Mouse (Mus musculus) thymus, postnatal 25 days (tissue): ENCODE results near the gene Mmp17.

Source experiments
- DNase-seq: peaks from one replicate; pipeline ENCODE4 v3.0.0; 2022

Mmp17 gene

DNA sequence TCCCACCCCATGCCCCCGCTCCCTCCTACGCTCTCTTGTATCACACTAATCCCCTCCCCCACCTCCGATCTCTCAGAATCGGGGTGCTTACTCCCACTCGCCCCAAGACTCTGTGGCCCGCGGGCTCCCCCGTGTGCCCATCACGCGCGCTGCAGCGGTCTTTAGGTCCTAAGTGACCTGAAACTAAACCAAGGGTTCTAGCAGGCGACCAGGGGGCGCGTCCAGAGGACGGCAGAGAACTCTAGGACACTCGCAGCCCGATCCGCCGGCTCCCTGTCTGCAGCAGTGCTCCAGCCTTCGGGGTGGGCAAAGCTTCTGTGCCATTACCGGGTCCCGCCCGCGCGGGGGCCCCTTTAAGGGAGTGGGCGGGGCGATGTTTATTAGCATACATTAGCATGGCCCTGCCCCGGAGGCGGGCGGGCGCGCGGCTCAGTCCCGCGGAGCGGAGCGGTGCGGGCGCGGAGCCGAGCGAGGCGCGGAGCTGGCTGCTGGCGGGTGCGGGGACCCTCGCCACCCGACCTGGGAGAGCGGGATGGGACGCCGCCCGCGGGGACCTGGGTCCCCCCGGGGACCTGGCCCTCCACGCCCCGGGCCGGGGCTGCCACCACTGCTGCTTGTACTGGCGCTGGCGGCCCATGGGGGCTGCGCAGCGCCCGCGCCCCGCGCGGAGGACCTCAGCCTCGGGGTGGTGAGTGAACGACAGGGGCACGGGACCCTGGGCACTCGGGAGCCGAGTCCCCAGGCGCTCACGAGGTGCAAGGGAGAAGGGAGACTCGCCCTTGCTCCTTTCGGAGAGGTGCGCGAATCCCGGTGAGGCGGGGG, at the start of gene Mmp17:
Mmp17 (plus strand) TSS at position 409 of the 822 bp plus-strand sequence.
- DNase-seq, result peak; percentile 91

DNA sequence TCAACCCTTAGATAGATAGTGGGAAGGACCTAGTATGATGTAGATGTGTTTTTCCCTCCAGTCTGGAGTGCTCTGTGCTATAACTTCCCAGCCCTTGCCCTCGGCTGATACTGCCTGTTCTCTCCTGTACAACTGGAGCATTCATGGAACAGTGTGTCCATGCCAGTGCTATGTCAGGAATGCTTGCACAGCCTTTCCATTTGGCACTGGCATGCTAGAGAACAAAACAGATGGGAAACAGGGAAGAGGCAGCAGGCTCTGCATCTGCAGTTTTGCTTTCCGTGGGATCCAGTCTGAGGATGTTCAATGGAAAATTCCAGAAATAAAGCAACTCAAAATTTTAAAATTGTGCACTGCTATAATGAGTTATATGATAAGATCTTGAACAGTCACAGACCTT, 49.5 kb upstream of the Mmp17 start:
- no peak for DNase-seq

DNA sequence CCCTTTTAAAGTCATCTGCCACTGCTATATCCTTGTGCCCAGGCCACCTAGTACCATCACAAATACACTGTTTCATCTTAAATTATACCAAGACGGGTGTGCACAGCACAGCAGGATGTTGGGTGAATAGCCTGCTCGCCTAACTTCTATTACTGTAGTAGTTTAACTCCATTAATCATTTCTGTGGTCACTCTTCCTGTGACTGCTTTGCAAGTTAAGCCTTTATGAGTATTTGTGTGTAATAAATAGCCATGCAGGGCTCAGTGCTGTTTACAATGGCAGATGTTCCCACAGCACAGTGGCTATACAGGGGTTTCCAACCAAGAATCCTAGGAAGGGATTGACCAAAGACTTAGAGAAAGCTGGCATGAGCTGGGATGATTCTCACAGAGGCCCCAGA, 48.9 kb upstream of the Mmp17 start:
- DNase-seq, result no peak

DNA sequence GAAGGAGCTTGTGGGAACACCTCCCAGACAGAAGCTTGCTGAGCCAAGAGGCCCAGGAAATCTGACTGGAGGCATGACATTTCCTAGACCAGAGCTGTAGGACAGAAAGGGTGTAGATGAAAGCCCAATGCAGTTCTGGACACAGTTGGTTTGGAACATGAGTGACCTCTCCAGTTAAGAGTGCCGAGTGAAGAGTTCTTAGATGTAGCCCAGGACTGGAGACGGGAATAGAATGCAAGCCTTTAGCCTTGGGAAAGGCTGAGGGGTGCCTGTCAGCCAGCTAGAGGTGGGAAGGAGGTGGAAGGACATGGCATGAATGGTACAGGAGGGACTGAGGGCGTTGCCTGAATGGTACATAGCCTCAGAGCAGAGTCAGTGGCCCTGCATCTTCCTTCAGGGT, 48.5 kb upstream of the Mmp17 start:
- DNase-seq, result no peak

DNA sequence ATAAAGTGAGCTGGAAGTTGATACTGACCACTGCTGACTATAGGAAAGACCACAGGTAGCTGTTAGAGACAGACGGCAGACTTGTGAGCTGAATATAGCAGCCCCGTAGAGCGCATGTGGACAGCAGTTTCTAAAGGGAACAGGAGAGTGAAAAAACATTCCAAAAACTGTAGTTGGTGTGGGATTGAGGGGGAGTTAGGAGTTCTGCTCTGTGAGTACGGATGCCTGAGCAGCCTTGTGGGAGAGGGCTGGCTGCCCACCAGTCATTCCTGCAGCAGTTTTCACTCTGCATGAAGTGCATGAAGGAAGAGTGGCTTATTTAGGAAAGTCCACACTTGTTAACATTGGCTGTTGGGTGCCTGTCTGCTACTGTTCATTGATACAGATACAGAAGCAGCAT, 45.1 kb upstream of the Mmp17 start:
- no peak for DNase-seq

DNA sequence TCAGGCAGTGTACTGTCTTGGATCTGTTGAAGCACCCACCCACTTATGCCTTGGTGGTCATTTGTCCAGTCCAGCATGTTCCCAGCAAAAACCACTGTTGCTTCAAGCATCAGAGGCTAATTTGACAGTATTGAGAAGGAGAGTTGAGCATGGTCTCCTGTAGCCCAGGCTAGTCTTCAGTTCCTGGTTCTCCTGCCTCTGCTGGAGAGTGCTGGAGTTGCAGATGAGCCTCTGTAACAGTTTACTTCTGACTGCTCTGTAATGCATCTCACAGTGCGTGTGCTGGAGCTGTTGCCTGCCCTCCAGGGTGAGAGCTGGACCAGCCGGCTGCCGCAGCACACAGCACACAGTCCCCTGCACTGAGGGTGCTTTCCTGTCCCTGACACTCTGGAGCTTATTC, 41.7 kb upstream of the Mmp17 start:
- DNase-seq, result no peak

DNA sequence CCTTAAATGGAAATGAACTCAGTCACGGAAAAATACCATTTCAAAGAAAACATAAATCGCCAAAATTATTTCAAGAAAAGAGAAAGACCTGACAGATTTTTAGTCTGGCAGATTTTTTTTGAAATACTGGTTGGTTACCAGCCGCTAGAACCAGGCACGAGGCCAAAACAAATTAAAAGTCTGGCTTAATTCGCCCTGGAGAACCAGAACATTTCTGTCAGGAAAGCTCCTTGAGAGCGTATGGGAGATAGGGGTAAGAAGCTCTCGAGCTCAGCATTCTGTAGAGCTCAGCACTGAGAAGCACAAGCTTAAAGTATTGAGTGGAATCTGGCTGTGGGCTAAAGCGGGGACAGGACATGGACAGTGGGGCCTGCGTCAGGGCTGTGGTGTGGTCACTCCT, 38.2 kb upstream of the Mmp17 start:
- DNase-seq, result no peak

DNA sequence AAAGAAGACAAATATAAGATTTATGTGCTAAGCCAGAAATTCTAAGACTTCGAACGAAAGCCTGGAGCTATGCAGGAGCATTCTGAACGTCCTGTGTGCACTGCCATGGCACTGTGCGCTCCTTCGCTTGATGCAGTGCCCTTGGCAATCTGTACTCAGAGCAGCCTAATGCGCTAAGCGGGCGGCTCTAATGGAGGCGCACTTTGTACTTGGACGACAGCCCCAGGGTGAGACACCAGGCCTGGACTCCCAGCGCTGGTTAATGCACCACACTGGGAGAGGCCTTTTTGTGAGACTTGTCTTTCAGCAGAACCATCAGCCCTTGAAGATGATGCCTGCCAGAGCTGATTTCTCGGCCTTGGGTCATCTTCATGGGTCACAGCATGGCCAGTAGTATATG, 34.3 kb upstream of the Mmp17 start:
- DNase-seq, result no peak

DNA sequence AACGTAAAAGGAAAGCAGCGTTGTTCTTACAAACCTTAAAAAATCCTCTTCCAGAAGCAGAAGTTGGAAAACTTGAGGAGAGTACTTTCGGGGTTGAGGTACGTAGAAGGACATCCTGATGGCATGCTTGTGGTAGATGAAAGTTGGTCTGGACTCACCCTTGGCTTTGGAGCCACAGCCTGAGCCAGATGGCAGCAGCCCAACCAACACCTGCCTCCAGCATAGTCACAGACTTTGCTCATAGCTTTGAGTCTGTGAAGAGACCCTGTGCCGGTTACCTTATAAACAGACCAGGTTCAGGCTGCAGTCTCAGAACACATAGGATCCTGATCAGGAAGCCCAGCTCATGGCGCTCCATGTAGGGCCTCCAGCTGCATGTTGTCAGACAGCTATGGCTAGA, 33.2 kb upstream of the Mmp17 start:
- DNase-seq, result no peak

DNA sequence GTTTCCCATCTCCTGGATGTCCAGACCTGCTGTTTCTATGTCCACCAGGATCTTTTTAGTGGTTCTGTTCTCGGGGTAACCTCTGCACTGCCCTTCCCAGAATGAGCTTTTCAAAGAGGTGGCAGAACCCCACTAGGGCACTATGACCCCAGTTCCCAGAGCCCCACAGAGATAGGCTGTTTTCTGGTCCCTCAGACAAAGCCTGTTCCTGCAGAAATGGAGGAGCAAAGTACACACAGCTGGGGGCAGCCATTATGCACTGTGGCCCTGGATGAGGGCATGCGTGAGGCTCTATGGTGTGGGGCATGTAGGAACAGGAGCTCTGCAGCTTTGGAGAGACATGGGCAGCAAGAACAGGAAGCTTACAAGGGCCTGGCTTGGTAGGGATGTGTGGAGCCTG, 32.0 kb upstream of the Mmp17 start:
- no peak for DNase-seq

DNA sequence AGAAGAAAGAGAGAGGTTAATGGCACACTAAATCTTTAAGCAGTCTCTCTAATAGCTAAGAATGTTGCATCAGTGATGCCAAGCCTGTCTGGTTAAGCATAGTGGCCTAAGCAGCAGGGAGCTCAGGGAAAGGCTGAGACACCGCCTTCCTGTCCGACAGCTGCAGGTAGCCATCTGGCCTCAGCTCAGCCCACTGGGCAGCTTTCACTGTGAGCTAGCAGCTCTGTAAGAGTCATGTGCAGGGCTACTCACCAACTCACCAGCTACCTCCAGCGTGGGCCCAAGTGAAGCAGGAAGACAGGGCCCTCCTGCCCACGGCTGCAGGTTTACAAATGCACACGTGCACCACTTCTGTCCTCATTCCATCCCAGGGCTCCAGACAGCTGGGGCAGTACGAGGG, 30.3 kb upstream of the Mmp17 start:
- DNase-seq, result no peak

DNA sequence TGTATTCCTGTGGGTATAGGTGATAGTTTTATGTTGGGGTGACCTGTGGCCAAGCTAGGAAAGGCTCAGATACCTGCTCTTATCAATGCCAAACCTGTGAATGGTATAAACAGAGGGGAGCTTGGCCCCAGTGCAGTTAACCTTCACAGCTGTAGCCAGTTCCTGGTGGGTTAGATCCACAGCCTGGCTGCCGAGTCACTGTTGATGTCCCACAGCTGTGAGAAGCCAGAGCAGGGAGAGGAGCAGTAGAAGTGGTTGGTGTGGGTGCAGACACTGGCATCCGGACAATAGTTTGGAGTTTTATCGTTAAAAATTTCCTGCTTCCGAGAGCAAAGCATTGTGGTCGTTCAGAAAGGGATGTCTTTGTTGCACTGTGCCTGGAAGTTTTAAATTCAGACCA, 25.4 kb upstream of the Mmp17 start:
- DNase-seq, result no peak

DNA sequence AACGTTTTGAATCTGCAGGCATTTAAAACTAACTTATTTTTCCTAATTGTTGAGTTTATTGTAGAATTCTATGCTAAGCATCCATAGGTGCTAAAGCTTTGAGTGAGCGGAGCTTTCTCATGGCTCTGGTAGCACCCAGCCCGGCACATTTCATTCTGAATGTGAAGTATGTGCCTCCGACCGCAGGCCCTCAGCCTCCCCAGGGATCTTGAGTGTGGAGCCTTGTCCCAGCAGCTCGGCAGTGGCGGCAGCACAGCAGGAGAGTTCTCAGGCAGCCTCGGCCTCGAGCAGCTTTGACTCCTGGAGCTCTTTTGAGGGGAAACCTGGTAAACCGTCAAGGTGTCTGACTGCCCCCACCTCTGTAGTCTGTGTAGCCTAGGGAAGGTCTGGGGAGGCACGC, 24.7 kb upstream of the Mmp17 start:
- DNase-seq, result no peak

DNA sequence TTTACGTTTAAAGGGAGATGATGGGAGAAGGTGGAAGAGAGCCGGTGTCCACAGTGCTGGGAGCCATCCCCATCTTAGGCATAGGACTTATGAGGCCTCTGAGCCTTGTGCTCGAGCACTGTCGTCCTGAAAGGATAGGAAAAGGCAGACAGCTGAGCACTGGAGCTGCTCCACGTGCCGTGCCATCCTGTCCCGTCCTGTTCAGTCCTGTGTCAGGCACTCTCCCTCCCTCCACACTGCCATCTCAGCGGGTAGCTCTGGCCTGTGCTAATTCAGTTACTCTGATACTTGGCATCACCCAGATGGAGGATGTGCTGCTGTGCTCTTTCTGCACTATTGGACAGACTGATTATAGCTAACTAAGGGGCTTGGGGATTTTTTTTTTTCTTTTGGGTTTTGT, 21.6 kb upstream of the Mmp17 start:
- DNase-seq, result no peak

DNA sequence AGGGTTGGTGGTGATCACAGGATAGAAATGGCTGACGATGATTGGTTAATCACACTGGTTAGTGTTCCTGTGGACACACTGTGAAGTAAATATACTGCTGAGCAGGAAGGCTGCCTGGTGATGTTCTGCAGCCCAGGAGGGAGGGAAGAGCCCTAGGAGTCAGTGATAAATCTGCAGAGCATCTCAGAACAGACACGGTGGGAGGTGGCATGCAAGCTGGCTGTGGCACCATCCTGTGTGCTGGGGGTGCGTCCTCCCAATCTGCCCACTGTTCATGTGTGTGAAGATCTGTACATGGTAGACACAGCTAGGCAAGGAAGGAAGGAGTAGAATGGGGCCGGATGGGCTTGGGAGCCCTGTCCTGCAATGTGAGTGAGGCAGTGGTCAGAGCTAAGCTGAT, 15.4 kb upstream of the Mmp17 start:
- no peak for DNase-seq

DNA sequence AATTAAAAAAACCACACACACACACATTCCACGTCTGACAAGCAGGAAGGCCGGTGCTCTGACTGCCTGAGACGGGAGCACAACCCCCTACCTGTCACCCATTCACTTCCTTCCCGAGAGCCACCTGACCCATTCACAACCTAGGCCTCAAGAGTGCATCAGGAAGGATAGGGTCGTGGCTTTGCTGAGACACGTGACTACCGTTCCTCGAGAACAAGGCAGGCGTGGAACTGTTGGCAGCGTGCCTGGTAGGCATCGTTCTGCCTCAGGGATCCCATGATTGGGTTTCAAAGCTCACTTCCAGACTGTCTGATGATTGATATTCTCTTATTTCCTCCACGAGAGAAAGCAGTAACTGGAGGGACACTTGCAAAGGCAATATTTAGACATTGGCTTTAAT, 5.8 kb upstream of the Mmp17 start:
- no peak for DNase-seq

DNA sequence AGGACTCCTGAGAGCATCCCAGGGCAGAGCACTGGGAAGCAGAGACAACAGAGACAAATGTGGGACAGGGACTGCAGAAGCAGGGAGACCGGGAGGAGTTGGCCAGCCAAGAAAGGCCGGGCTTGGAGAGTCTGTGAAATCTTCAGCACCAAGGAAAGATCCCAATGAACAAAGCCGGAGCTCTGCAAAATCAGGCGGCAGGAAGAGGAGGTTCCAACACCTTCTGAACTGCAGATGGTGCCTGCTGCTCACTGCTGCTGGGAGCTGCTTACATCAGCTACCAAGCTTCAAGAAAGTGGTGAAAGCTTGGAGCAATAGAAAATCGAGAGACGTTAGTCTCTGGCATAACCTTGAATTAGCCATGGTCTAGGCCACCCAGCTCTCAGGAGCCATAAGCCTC, 3.9 kb upstream of the Mmp17 start:
- DNase-seq, result no peak

DNA sequence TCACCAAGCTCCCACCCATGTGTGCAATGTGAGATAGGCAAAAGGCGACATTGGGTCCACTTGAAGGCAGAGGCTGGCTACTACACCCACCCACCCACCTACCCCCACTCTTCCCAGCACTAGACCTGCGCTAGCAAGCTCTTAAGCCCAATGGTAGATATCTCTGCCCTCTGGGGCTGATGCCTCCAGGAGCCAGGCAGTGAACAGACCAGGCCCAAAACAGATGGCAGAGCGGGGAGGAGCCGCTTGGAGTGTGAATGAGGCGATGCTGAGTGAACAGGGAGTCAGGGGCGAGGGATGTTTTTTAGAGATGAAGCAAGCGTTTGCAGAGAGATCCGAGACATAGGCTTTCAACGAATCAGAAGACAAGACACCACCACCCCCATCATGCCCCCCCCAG, 3.4 kb upstream of the Mmp17 start:
- no peak for DNase-seq

DNA sequence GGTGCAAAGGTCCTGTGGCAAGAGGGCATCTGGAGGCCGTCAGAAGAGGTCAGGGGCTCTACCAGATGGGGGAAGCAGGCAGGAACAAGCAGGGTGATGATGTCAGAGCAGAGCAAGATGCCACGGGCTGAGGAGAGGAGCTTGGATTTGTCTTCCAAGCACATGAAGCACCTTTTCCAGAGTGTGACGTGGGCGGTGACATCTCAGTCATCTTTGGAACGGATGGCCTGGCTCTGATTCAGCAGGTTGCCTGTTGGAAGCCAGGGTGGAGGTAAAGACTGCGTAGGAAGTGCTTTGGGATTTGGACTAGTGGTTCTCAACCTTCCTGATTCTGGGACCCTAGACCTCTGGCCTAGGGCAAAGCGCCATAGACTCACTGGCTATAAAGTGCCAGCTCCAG, 3.0 kb upstream of the Mmp17 start:
- DNase-seq, result no peak

DNA sequence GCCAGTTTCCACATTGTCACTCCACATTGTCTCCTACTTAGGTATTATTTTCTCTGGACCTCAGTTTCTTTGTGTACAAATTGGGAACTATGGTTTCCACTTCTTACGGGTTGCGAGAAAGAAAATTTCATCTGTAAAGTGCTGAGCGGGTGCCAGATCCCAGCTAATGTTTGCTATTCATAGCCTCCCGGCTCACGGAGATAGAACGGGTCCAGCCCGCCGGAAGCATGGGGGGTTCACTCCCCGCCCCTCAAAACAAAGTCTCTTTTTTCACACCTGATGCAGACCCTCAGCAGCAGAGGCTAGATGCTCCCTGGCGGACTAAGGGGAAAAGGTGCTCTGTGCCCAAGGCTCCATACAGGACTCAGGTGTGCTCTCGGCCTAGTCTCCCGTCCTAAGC, 638 bp upstream of the Mmp17 start:
- DNase-seq, result no peak

DNA sequence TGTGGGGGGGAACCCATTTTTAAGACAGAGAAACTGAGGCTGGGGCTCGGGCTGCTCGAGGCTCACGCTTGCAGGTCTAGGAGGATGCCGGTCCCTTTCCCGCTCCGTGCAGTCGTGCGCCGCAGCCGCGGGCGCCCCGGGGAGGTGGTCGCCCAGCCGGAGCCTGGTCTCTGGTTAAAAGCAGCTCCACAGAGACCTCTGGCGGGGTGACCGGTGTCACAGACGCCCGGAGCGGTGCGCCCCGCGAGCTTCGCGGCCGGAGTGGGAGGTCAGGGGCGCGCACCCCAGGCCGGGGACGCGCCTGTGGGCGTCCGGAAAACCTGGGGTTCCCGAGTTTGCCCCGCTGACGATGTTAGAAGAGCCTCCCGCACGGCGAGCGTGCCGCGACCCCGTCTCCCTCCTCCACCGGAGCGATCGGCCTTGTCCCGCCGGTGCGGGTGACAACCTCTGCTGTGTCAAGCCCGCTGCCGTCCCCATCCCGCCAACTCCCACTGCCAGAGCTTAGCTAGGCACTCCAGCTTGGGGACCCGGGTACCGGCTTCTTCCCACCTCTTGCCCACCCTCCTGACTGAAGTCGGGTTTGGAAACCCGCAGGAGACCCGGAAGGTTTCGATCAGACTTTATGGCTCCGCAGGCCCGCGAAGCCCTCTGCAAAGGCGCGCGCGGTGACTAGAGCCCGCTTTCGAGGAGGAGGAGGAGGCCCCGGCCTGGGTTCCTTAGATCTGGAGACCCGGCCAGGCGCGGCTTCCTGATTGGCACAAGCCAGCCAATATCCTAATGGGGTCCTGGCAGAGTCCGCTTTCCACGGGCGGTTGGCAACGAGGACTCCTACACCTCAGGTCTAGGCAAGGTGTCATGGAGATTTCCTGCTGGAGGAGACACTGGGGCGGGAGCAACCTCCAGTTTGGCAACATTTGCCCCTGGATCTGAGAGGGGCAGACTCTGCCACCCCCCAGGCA, 893 bp downstream of the Mmp17 start:
- peak; percentile 55 for DNase-seq

DNA sequence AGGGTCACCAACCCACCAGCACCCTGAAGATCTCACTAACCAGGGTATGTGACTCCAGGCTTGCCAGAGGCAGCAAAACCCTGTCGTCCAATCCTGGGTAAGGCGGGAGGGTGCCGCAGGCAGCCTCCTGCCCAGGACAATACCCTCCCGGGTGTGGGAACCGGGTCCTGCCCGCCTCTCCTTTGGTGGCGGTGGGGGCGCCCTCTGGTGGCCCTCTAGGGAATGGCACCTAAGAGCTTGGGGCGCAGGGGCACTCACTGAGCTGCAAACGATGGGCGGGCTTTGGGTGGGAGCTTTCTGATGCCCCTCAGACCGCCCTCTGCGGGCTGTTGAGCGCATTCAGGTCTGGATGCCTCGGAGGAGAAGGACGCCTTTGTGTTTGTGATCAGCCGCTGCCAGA, 2.0 kb downstream of the Mmp17 start:
- DNase-seq, result peak; percentile 93

DNA sequence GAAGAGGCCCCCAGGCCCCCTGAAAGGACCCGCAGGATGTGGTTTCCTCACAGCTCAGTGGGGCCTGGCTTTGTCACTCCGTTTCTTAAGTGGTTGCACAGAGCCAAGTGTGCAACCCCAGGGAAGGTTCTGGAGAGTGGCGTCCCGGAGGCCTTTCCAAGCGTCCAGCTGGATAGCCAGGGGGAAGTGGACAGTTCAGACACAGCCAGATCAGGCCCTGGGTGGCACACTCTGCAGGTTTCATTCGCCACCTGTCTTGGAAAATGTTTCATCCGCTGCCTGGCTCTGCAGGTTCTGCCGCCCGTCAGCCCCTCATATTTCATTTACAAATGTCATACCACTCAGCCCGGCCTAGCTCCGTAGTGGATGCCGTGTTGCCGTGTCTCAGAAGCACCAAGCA, 2.5 kb downstream of the Mmp17 start:
- DNase-seq, result no peak

DNA sequence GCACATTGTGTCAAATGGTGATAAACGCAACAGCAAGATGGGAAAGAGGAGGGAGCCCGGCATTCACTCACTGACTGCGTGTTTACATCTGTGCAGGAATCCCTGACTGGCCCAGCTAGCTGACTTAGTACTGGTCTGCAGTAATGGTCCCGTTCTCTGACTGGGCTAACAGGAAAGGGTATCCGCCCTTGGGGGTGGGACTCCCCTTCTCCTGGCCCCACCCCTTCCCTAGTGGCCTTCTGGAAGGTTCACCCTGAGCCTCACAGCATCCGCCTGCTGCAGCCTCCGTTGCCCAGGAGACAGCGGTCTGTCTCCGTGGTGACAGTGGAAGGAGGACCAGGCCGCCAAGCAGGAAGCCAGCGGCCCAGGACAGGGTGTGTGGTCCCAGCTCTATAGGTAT, 6.9 kb downstream of the Mmp17 start:
- no peak for DNase-seq
